Mouse (Mus musculus): ENCODE measurements around the gene Stk40. TPM values are rescaled to one million over a fixed set of nuclear protein-coding genes. Genes with fewer than 3 reads are reported as not detected.

Stk40 gene
- polyA plus RNA-seq, 1 experiment from 2014 or later = 14.6 TPM

DNA sequence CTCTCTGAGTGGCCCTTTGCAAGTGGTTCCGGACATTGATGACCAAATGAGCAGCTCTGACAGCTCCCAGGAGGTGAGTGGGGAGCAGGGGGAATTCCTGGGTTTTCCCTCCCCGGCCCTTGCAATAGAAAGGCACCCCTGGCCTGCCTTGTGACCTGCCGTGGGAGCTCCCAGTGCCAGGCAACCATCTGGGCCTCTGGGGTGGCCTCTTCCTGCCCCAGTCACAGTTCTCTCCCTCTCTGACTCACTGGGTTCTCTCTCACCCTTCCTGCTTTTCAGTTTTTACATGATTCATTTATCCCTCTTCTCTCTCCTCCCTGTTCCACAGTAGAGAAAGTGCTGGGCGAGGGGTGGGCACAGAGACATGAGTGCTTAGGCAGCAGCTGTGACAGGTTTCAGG, 34.0 kb downstream of the Stk40 start:
- Histone ChIP-seq H3K9me3 (ENCODE audit: control insufficient read depth) (no peaks in the 10 kb centered on the region), H3K27ac (ENCODE audit: low read depth, low read length) (no peak overlapping the region), H3K4me3 (ENCODE audit: low read depth, low read length) (no peak overlapping the region), H3K4me2 (replicated peaks; ENCODE audit: low read depth) (no peak overlapping the region), H3K27me3 (replicated peaks; ENCODE audit: control insufficient read depth, insufficient read depth, low read length) (no peaks in the 10 kb centered on the region), H3K9ac (ENCODE audit: low read depth, low read length) (no peak overlapping the region), H3K36me3 (ENCODE audit: control insufficient read depth, insufficient read depth) (peaks cover 71% of the 10 kb centered on the region), H3K4me1 (replicated peaks; ENCODE audit: control insufficient read depth, insufficient read depth, low read length) (no peaks in the 10 kb centered on the region)
- TF ChIP-seq CTCF (IDR thresholded peaks at IDR 0.05; ENCODE audit: low read depth) = no peak
- WGBS = 87% methylated on average over 4 of the region's 4 CpGs
- no peak for ATAC-seq

DNA sequence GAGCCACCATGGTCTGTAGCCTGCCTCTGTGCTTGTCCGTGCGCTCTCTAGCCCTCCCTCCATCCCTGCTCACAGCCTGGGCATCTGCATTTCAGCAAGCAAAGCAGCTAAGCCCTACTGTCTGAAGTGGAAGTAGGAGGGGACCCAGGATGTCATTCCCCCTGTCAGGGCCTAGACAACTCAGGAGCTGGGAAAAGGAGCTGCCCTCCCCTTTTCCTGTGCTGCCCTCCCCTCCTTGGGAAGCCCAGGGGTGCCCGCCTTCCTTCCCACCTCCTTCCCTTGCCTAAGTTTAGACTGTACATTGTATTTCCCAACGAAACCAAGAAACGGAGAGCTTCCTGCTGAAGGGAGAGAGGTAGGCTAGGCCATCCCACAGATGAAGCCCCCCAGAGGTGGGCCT, 37.3 kb downstream of the Stk40 start:
- H3K4me1 ChIP-seq (replicated peaks; ENCODE audit: control insufficient read depth, insufficient read depth, low read length) = no peaks in the 10 kb centered on the region
- 74% methylated on average over 5 of the region's 5 CpGs for WGBS
- H3K36me3 ChIP-seq (ENCODE audit: control insufficient read depth, insufficient read depth) = peaks cover 44% of the 10 kb centered on the region
- ATAC-seq = no peak
- no peak overlapping the region for H3K9ac ChIP-seq (ENCODE audit: low read depth, low read length)
- H3K4me2 ChIP-seq (replicated peaks; ENCODE audit: low read depth) = no peak overlapping the region
- no peak for TF ChIP-seq CTCF (IDR thresholded peaks at IDR 0.05; ENCODE audit: low read depth)
- no peaks in the 10 kb centered on the region for H3K27me3 ChIP-seq (replicated peaks; ENCODE audit: control insufficient read depth, insufficient read depth, low read length)
- H3K9me3 ChIP-seq (ENCODE audit: control insufficient read depth) = no peaks in the 10 kb centered on the region
- H3K27ac ChIP-seq (ENCODE audit: low read depth, low read length) = no peak overlapping the region
- no peak overlapping the region for H3K4me3 ChIP-seq (ENCODE audit: low read depth, low read length)

DNA sequence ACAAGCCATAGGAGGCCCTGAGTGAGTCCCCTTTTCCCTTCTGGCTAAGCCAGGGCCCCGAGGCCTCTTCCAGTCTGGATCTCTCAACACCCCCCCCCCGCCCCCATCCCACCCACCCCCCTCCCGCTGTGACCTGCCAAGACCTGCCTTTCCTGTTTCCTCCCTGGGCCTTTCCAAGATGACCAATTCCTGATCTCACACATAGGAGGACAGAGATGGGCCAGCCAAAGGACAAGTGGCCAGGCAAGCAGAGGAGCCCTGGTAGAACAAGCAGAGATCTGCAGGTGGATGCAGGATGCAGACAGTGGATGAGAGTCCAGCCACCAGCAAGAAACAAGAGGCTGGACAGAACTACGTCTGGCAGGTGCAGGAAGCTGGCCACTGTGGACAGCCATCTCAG, 41.6 kb downstream of the Stk40 start:
- no peaks in the 10 kb centered on the region for H3K9me3 ChIP-seq (ENCODE audit: control insufficient read depth)
- 36% methylated on average over 4 of the region's 4 CpGs for WGBS
- ATAC-seq = no peak
- no peaks in the 10 kb centered on the region; the same call in 1 of the 2 replicates for H3K4me1 ChIP-seq (replicated peaks; ENCODE audit: control insufficient read depth, insufficient read depth, low read length)
- no peak overlapping the region for H3K9ac ChIP-seq (ENCODE audit: low read depth, low read length)
- H3K4me2 ChIP-seq (replicated peaks; ENCODE audit: low read depth) = no peak overlapping the region
- TF ChIP-seq CTCF (IDR thresholded peaks at IDR 0.05; ENCODE audit: low read depth) = no peak
- H3K36me3 ChIP-seq (ENCODE audit: control insufficient read depth, insufficient read depth) = 0 out of 2 replicates have a peak, but pooled peaks cover 2% of the 10 kb centered on the region
- no peaks in the 10 kb centered on the region for H3K27me3 ChIP-seq (replicated peaks; ENCODE audit: control insufficient read depth, insufficient read depth, low read length)
- no peak overlapping the region for H3K27ac ChIP-seq (ENCODE audit: low read depth, low read length)
- H3K4me3 ChIP-seq (ENCODE audit: low read depth, low read length) = no peak overlapping the region

DNA sequence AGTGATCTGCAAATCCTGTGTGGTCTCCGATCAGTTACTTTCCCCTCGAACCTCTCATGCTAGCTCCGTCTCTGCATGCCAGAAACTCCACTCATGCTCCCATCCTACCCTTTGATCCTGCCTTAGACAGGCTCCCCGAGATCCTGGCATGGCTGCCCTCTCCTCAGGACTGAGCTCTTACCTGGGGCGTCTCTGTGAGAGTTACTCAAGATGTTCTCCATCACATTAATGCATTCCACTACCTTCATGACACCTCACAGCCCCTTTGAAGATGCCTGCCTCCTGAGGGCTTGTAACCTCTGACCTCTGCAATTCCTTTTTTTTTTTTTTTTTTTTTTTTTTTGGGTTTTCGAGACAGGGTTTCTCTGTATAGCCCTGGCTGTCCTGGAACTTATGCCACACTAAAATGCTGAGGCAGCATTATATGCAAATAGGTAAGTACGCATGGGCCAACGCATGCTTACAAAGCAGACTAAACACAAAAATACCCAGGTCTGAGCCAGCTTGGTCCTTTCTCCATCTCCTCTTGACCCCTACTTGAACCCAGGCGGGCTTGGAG, 43.3 kb downstream of the Stk40 start:
- H3K4me3 ChIP-seq (ENCODE audit: low read depth, low read length) = no peak overlapping the region
- H3K4me1 ChIP-seq (replicated peaks; ENCODE audit: control insufficient read depth, insufficient read depth, low read length) = no peaks in the 10 kb centered on the region; the same call in 1 of the 2 replicates
- H3K4me2 ChIP-seq (replicated peaks; ENCODE audit: low read depth) = peak overlapping the region; percentile 88; the same call in 1 of the 2 replicates
- H3K9me3 ChIP-seq (ENCODE audit: control insufficient read depth) = no peaks in the 10 kb centered on the region
- no peaks in the 10 kb centered on the region for H3K27me3 ChIP-seq (replicated peaks; ENCODE audit: control insufficient read depth, insufficient read depth, low read length)
- WGBS = 47% methylated on average over 9 of the region's 9 CpGs
- H3K27ac ChIP-seq (ENCODE audit: low read depth, low read length) = no peak overlapping the region
- H3K9ac ChIP-seq (ENCODE audit: low read depth, low read length) = no peak overlapping the region
- no peak for ATAC-seq
- no peak for TF ChIP-seq CTCF (IDR thresholded peaks at IDR 0.05; ENCODE audit: low read depth)
- peaks cover 10% of the 10 kb centered on the region; the same call in 1 of the 2 replicates for H3K36me3 ChIP-seq (ENCODE audit: control insufficient read depth, insufficient read depth)

DNA sequence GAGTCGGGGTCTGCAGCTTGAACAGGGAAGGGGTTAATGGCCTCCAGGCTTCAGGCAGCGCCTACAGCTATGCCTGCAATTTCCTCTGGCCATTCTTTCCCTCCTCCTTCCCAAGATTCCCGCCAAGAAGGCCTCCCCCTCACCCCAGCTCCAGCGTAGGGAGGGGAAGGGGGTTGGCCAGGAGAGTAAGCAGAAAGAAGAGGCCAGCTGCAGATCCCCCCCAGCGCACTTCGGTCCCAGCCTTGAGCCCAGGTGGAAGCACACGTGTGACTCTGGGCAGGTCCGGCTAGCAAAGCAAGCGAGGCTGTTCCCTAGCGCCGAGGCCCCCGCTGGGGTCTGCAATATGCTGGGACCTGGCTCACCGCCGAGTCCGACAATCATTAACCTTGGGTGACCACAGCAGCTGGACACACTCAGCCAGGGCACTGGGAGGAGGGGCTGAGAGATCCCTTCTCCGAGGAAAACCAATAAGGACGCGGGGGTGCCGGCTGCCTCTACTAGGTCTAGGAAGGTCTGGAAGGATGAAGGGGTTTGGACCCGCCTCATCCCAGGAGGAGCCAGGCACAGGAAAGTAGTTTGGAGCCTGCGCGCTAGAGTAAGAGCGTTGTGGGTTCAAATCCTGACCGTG, 43.9 kb downstream of the Stk40 start, which contains the start of gene Eva1b:
Eva1b (plus strand) TSS at position 212 of the 628 bp plus-strand sequence.
- Histone ChIP-seq H3K9me3 (ENCODE audit: control insufficient read depth) (no peaks in the 10 kb centered on the region), H3K4me3 (ENCODE audit: low read depth, low read length) (peak within 1 kb of the TSS; percentile 62), H3K27ac (ENCODE audit: low read depth, low read length) (peak within 1 kb of the TSS; percentile 84), H3K27me3 (replicated peaks; ENCODE audit: control insufficient read depth, insufficient read depth, low read length) (no peaks in the 10 kb centered on the region), H3K9ac (ENCODE audit: low read depth, low read length) (peak within 1 kb of the TSS; percentile 71), H3K4me1 (replicated peaks; ENCODE audit: control insufficient read depth, insufficient read depth, low read length) (no peaks in the 10 kb centered on the region; the same call in 1 of the 2 replicates), H3K36me3 (ENCODE audit: control insufficient read depth, insufficient read depth) (peaks cover 16% of the 10 kb centered on the region; the same call in 1 of the 2 replicates), H3K4me2 (replicated peaks; ENCODE audit: low read depth) (peak within 1 kb of the TSS; percentile 88)
- 5% methylated on average over 24 of the region's 24 CpGs for WGBS
- ATAC-seq = peak; percentile 62
- TF ChIP-seq CTCF (IDR thresholded peaks at IDR 0.05; ENCODE audit: low read depth) = no peak

DNA sequence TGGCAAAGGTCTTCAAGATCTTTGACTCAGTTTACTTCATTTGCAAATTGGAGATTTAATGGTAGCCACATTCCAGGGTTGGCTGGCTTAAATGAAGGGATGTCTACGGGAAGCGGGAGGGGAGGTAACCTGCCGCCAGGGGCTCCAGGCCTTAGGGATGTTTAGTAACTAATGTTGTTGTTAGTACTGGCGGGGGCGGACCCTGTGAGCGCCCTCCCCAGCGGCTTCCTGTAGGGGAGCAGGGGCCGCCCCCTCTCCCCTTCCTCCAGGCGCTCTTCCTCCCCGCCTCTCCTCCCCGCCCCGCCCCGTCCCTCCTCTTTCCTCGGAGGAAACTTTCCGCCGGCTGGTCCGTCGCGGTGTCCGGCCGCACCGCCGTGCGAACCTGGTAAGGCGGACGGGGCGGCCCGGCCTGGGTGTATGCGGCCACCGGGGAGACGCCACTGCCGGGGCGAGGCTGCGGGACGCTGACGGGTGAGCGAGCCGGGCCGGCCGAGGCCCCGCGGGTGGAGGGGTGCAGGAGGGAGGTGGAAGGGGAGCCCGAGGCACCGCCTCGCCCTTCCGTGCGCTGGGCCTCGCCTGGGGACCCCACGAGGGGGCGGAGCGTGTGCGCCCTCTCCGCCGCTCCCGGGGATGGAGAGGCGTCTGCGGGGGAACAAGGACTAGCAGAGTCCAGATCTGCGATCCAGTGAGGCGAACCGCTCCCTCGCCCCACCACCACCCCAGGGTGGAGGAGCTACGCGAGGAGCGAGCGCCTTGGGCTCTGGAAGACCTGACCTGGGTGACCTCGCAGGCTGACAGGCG, 44.6 kb downstream of the Stk40 start:
- Histone ChIP-seq H3K36me3 (ENCODE audit: control insufficient read depth, insufficient read depth) (peaks cover 16% of the 10 kb centered on the region; the same call in 1 of the 2 replicates), H3K4me1 (replicated peaks; ENCODE audit: control insufficient read depth, insufficient read depth, low read length) (no peaks in the 10 kb centered on the region; the same call in 1 of the 2 replicates), H3K9ac (ENCODE audit: low read depth, low read length) (peak overlapping the region; percentile 71), H3K4me3 (ENCODE audit: low read depth, low read length) (peak overlapping the region; percentile 62), H3K4me2 (replicated peaks; ENCODE audit: low read depth) (peak overlapping the region; percentile 88), H3K27ac (ENCODE audit: low read depth, low read length) (peak overlapping the region; percentile 84), H3K9me3 (ENCODE audit: control insufficient read depth) (no peaks in the 10 kb centered on the region), H3K27me3 (replicated peaks; ENCODE audit: control insufficient read depth, insufficient read depth, low read length) (no peaks in the 10 kb centered on the region)
- peak; percentile 50 for ATAC-seq
- TF ChIP-seq CTCF (IDR thresholded peaks at IDR 0.05; ENCODE audit: low read depth) = peak; percentile 46
- under 1% methylated on average over 63 of the region's 67 CpGs for WGBS
